Mouse (Mus musculus): Measurements from ENCODE around the gene Ift20.
"Not testable (repeated sequence)": the region's sequence is repeated elsewhere in the genome, so short reads cannot be mapped to it uniquely, and the experiment has no call there.

The Ift20 gene

DNA sequence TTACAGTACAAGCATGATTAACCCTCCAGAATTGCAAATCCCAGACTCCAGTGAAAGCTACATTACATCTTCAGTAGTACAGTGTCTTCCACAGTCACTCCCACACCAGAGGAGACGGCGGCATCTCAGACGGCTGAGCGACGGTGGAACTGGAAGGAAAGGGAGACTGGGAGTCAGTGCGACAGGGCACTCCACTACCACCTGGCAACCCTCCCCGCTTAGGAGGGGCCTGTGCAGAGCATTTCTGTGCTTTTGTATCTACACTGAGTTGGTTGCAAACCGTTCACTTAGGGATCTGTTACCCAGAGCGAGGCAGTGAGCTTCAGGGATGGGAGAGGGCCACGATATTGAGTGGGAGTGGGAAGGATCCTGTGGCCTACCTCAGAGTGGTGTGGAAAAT, 32.7 kb downstream of the Ift20 start:
- DNase-seq, result no peak

DNA sequence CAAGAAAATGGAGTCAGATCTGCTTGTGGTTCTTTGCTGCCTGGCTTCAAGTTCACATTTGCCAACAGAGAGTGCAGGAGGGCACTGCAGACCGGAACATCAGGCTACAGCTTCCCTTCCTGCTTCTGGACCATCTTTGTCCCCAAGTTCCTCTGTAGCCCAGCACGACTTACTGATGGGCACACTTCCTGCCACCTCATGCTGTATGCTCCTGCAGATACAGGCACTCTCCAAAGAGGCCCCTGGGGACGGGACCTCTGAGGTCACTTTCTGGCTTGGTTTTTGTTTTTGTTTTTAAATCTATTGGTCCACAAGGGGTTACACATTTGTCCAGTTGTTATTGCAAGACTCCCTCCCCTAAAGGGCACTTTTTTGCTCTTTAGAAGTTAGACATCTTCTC, 33.6 kb downstream of the Ift20 start:
- DNase-seq, result no peak

DNA sequence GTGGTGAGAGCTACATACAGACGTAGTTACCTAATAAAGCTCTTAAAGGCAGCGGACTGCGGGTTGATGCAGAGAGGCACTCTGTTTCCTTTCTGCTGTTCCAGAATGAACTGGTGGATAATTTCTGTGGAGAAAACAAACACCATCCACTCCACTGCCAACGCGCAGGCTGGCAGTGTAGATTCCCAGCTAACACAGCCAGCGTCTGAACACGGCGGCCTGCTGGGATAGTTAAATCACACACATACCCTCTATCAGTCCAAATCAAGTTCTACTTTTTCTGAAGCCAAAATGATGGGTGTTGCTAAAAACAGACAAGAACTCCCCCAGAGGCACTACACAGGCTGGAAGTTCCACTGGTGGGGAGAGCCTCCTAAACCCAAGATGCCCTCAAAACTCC, 35.3 kb downstream of the Ift20 start:
- DNase-seq, result no peak

DNA sequence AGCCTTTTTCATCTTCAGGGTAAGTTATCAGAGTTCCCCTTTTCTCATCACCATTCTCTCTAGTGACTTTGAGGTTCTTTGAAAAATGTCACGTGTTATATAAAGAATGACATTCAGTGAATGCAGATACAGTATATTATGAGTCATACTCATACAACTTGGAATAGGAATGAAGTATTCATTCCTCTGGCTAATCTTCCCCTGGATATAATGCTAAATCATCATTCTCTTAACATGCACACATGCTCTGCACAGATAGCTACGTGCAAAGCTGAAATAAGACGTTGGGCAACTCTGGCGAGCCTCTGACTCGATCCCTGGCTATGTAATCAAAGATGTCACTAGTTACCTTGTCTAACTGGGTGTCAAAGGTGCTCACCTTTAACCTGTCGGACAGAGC, 35.7 kb downstream of the Ift20 start:
- no peak for DNase-seq

DNA sequence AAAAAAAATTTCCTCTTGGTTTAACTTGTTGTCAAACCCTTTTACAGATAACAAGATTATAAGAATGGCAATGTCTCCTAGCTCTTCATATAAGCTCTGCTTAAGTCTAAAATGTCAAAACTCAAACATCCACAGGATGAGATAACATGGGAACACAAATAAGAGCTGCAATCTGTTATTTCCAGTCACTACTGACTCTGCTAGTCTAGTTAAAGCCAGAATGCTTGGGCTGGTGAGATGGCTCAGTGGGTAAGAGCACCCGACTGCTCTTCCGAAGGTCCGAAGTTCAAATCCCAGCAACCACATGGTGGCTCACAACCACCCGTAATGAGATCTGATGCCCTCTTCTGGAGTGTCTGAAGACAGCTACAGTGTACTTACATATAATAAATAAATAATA, 37.9 kb downstream of the Ift20 start:
- not testable (repeated sequence) for DNase-seq

DNA sequence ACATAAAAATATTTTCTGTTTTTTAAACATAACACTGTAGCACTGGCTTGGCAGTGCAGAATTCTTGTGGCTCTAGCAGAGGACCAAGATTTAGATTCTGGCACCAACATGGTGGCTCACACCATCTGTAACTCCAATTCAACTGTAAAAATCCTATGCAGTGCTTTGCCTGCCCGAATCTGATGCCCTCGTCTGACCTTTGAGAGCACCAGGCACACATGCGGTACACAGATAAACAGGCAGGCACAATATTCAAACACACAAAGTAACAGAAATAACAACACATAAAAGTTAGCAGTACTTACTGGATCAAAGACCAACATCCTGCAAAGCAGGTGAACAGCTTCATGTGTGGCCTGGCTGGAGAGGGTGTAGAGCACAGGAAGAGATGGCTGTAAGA, 38.4 kb downstream of the Ift20 start:
- no peak for DNase-seq

DNA sequence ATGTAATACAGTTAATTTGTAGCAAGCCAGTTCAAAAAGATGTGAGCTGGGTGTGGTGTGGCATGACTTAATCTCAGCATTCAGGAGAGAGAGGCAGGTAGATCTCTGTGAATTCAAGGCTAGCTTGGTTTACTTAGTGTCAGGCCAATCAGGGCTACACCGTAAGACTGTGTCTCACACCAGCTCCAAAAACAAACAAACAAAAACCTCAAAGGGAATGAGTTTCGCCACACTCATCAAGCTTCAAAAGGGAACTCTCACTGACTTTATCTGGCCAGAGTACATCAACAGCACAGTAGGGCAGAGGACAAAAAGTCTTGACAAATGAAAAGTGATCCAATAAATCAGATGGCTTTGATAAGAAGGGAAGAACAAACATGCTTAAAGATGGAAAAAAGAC, 38.8 kb downstream of the Ift20 start:
- no peak for DNase-seq

DNA sequence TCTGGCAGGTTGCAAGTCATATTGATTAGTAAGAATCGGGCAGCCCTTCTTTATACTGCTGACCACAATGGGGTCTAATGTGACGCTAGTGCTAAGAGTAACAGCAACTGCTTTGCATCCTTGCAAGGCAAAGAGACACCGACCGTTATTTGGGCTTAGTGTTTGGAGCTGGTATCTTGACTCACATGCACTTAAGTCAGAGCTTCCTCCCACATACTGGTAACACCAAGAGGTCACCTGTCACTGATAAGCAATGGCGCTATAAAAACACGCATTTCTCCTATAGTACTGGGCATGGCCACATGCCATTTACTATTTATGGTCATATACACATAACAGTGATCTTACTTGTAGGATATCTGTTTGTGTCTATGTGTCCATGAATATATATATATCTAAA, 46.7 kb downstream of the Ift20 start:
- no peak for DNase-seq

DNA sequence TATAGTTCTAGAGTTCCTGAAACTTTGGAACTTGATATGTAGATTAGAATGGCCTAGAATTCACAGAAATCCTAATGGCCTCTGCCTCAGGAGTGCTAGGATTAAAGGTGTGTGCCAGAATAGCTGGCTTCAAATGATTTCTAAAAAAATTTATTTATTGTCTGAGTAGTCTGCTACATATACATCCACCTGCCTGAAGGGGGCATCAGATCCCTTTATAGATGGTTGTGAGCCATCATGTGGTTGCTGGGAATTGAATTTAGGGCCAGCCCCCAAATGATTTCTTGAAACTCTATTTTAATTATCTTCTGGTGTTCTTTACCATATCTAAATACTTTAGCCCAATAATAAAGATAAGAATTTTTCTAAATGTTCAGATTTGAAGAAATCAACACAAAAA, 49.9 kb downstream of the Ift20 start:
- DNase-seq, result no peak

DNA sequence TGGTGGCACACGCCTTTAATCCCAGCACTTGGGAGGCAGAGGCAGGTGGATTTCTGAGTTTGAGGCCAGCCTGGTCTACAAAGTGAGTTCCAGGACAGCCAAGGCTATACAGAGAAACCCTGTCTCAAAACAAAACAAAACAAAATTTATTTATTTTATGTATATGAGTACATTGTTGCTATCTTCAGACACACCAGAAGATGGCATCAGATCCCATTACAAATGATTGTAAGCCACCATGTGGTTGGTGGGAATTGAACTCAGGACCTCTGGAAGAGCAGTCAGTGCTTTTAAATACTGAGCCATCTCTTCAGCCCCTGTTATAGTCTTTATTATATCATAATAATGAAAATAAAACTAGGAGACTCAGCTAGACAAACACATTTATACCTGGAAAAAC, 51.5 kb downstream of the Ift20 start:
- not testable (repeated sequence) for DNase-seq

Data from cerebellum, adult 18-20 months (tissue).